Mouse (Mus musculus): ENCODE measurements around the gene Itpkb.

GRCm38 (mm10) chr1:180434925-180435324 is 104.6 kb downstream of the Itpkb start:
- no peak for TF ChIP-seq TAL1 (IDR thresholded peaks at IDR 0.05; ENCODE audit: low read length)
- TF ChIP-seq GATA1 (IDR thresholded peaks at IDR 0.05; ENCODE audit: low read length) = no peak
